Mouse (Mus musculus) cortical plate, adult 2 months (tissue): ENCODE measurements around the gene Cebpa. TPM values are rescaled to one million over a fixed set of nuclear protein-coding genes. Genes with fewer than 3 reads are reported as not detected.

Source experiments
- H3K27ac ChIP-seq: fragments of 200-500 bp; 2 replicates; pipeline ENCODE4 v1.5.1; 2012; ENCODE audit warnings: low read length, control low read depth, inconsistent platforms; ENCODE audit not compliant: insufficient read depth
- H3K4me1 ChIP-seq: fragments of 200-500 bp; 2 replicates; pipeline ENCODE4 v1.6.1; 2011; ENCODE audit warnings: low read length; ENCODE audit not compliant: control insufficient read depth, insufficient read depth
- H3K4me3 ChIP-seq: fragments of 200-500 bp; 2 replicates; pipeline ENCODE4 v1.5.1; 2011; ENCODE audit warnings: mild to moderate bottlenecking, low read length, control low read depth; ENCODE audit not compliant: insufficient read depth
- CTCF ChIP-seq: fragments of 200-500 bp; IDR thresholded peaks from 2 replicates; pipeline ENCODE4 v1.5.1; 2011; ENCODE audit warnings: mild to moderate bottlenecking, control low read depth, low read length; ENCODE audit not compliant: insufficient read depth; ENCODE audit errors: extremely low read depth
- POLR2A ChIP-seq: fragments of 200-500 bp; IDR thresholded peaks from 2 replicates; pipeline ENCODE4 v1.6.1; 2011; ENCODE audit warnings: mild to moderate bottlenecking, low read length, control low read depth; ENCODE audit not compliant: insufficient read depth; ENCODE audit errors: extremely low read depth
- polyA plus RNA-seq: library from polyadenylated mRNA; depleted of rRNA; stranded (reverse); fragments of >200 nt; gene quantifications from 2 replicates; pipeline ENCODE4 v1.2.3, GENCODE M21; 2012

Gene Cebpa
- polyA plus RNA-seq, 1 experiment, result 6.5 TPM

GRCm38 (mm10) chr7:35099528-35099927 lies 19.6 kb upstream of the Cebpa start:
- Histone ChIP-seq H3K4me1 (no peaks in the 10 kb centered on the region), H3K4me3 (no peak overlapping the region), H3K27ac (no peak overlapping the region)
- TF ChIP-seq CTCF (no peak), POLR2A (no peak)

GRCm38 (mm10) chr7:35106614-35107013 lies 12.5 kb upstream of the Cebpa start:
- H3K4me3 ChIP-seq, result no peak overlapping the region
- no peaks in the 10 kb centered on the region for H3K4me1 ChIP-seq
- no peak overlapping the region for H3K27ac ChIP-seq
- TF ChIP-seq POLR2A (no peak), CTCF (no peak)

GRCm38 (mm10) chr7:35107630-35108029 lies 11.5 kb upstream of the Cebpa start:
- H3K4me3 ChIP-seq, result no peak overlapping the region
- TF ChIP-seq POLR2A (no peak), CTCF (no peak)
- H3K4me1 ChIP-seq, result no peaks in the 10 kb centered on the region
- no peak overlapping the region for H3K27ac ChIP-seq

- no peak overlapping the region for H3K27ac ChIP-seq
- no peak overlapping the region for H3K4me3 ChIP-seq
- no peaks in the 10 kb centered on the region for H3K4me1 ChIP-seq
- TF ChIP-seq POLR2A, result no peak
These were observed 11.0 kb upstream of the Cebpa start for GRCm38 (mm10) chr7:35108046-35108445.

GRCm38 (mm10) chr7:35108663-35109062 lies 10.4 kb upstream of the Cebpa start:
- Histone ChIP-seq H3K4me1 (no peaks in the 10 kb centered on the region), H3K4me3 (no peak overlapping the region), H3K27ac (no peak overlapping the region)
- TF ChIP-seq POLR2A (no peak), CTCF (no peak)

- Histone ChIP-seq H3K4me3 (no peak overlapping the region), H3K27ac (no peak overlapping the region), H3K4me1 (no peaks in the 10 kb centered on the region)
- no peak for TF ChIP-seq POLR2A
- TF ChIP-seq CTCF, result no peak
These were observed 6.0 kb upstream of the Cebpa start for GRCm38 (mm10) chr7:35113136-35113535.

- H3K4me3 ChIP-seq, result no peak overlapping the region
- no peak for TF ChIP-seq POLR2A
- no peak for TF ChIP-seq CTCF
- H3K4me1 ChIP-seq, result no peaks in the 10 kb centered on the region
- no peak overlapping the region for H3K27ac ChIP-seq
These were observed 5.4 kb upstream of the Cebpa start for GRCm38 (mm10) chr7:35113721-35114120.

GRCm38 (mm10) chr7:35116524-35116923 lies 2.6 kb upstream of the Cebpa start:
- H3K4me3 ChIP-seq, result no peak overlapping the region
- H3K27ac ChIP-seq, result no peak overlapping the region
- no peaks in the 10 kb centered on the region for H3K4me1 ChIP-seq
- TF ChIP-seq POLR2A (no peak), CTCF (no peak)

GRCm38 (mm10) chr7:35117052-35117451 lies 2.0 kb upstream of the Cebpa start:
- TF ChIP-seq POLR2A, result no peak
- no peak for TF ChIP-seq CTCF
- Histone ChIP-seq H3K4me1 (no peaks in the 10 kb centered on the region), H3K4me3 (no peak overlapping the region), H3K27ac (no peak overlapping the region)

GRCm38 (mm10) chr7:35117761-35118098 lies 1.4 kb upstream of the Cebpa start:
- peak overlapping the region; percentile 53 for H3K4me3 ChIP-seq
- no peaks in the 10 kb centered on the region for H3K4me1 ChIP-seq
- TF ChIP-seq POLR2A, result no peak
- TF ChIP-seq CTCF, result no peak
- no peak overlapping the region for H3K27ac ChIP-seq
